Mouse (Mus musculus) lung, postnatal 0 days (tissue): ENCODE data around the gene Caskin2.

ENCODE experiments used
- CTCF ChIP-seq: IDR thresholded peaks from 2 replicates; pipeline ENCODE4 v1.5.1; 2016; ENCODE audit warnings: antibody characterized with exemption, mild to moderate bottlenecking
- EP300 ChIP-seq: IDR thresholded peaks from 2 replicates; pipeline ENCODE4 v1.6.1; 2016; ENCODE audit warnings: antibody characterized with exemption, mild to moderate bottlenecking, control low read depth

DNA sequence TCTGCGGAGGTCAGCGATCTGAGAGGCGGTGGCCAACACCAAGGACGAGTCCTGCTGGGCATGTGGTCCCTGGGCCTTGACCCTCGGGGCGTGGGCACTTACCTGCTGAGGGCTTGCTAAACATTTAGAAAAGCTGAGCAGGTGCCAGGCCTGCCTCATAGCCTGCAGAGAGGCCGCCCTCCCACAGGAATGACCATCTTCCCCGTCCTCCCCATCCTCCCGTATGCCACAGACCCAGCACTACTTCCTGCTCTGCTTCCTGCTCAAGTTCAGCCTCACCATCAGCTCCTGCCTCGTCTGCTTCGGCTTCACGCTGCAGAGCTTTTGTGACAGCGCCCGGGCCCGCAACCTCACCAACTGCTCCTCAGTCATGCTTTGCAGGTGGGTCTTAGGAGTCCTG is 16.5 kb downstream of the Caskin2 start:
- TF ChIP-seq CTCF (no peak), EP300 (no peak)
